Mouse (Mus musculus): ENCODE measurements around the gene Scarb1.

Scarb1 gene

DNA sequence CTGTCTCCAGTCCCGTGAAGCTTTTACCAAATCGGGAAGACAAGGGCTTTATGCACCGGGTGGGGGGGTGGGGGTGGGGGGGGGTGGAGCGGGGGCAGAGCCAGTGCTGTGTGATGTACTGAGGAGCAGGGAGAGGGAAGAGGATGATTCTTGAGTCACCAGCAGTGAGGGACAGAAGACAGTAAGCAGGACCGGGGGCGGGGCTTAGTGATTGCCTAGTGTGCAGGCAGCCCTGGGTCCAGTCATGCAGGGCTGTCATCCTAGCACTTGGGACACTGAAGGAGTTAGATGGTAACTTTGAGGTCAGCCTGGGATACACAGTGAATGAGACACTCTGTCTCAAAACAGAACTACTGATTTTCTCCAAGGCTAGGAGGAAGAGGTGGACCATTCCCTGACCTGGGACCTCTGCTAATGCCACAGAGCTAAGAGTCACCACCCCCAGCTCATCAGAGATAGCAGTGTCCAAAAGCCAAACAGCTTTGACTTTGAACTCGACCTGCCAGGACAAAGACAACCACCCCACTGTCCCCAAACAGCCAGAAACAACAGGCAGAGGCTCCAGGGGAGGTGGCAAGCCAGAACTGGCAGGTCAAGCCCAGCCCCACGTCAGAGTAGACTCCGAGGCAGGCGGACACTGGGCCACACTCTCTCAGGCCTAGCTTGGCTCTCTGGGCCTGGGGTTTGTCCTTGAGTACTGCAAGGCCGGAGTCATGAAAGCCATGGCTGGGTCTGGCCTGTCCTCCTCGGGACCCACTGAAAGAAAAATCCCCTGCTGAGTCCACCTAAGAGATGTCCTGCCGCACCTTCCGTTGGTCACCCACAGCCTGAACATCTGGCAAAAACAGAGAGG lies 35.4 kb downstream of the Scarb1 start:
- DNase-seq (ENCODE audit: low spot score), result no peak

DNA sequence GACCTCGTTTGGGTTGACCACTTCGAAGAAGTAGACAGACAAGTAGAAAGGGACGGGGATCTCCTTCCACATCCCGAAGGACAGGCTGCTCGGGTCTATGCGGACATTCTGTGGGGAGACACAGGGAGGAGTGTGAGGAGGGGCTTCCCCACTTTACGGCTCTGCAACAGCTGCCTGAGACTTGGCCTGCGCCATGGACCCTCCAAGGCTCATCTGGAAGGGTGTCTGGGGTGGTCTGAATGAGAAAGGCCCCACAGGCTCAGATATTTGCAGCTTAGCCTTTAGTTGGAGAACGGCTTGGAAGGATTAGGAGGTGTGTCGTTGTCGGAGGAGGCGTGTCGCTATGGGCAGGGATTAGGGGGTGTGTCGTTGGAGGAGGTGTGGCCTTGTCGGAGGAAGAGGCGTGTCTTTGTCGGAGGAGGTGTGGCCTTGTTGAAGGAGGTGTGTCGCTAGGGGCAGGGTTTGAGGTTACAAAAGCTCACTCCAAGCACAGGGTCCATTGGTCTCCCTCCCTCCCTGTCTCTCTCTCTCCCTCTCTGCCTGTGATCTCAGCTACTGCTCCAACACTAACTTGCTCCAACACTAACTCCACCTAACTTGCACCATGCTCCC lies 36.5 kb downstream of the Scarb1 start:
- DNase-seq (ENCODE audit: low spot score), result no peak

DNA sequence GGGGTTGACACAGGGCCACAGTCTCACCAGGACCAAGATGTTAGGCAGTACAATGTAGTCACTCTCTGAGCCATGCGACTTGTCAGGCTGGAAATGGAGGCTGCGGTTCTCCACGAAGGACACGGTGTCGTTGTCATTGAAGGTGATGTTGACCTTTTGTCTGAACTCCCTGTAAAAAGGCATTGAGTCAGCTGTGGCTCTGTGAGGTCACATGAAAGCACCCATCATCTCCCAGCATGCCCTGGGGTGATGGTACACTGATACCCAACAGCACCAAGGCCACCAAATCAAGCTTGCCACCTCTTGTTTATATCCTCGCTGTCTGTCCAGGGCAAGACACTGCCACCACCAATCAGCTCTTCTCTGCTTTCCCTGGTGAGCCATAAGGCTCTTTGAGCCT lies 37.8 kb downstream of the Scarb1 start:
- no peak for DNase-seq (ENCODE audit: low spot score)

DNA sequence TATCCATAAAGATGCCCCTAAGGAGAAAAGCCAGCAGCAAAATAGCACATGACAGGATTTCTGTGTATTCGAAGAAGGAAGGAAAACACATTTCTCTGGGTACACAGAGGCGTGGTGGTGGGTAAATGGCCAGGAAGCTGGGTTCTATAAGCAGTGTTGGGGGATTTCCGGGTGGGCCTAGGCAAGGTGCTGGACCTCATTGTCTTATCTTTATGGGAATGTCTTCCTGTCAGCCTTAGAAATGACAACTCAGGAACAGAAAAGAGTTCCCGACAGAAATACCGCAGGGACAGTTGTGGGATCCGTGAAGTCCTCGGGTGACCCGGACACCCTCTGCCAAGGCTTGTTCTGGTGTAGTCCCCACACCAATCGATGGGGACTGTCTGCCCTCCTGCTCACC lies 42.7 kb downstream of the Scarb1 start:
- DNase-seq (ENCODE audit: low spot score), result no peak

DNA sequence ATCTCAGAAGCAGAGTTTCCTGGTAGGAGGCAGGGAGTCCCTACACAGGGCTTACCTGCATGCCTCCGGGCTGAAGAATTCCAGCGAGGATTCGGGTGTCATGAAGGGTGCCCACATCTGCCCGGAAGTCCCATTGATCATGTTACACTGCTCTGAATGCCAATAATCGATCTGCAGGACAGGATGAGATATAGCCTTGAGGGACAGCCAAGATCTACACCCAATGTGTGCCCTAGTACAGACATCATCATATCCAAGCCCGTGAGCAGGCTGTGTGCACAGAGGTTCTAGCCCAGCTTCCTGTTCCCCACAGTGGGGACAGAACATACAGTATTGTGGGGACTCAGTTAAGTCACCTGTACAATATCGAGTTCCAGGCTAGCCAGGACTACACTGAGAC lies 43.7 kb downstream of the Scarb1 start:
- no peak for DNase-seq (ENCODE audit: low spot score)

DNA sequence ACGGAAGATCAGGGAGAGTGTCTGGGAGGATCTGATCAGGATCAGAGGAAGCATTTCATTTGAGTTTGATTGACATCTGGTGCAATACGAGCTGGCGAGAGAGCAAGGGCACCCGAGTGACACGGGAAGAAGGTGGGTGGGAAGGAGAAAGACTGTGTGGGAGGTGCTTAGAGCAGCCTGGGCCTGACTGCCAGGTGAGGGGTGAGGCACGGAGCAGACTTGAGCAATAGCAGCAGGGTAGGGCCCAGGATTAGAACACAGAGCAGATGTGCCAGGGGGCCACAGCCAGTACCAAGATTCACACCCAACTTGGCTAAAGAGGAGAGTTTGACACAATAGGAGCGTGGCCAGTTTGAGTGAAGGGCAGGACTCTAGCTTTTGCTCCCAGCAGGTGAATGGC lies 47.9 kb downstream of the Scarb1 start:
- no peak for DNase-seq (ENCODE audit: low spot score)

DNA sequence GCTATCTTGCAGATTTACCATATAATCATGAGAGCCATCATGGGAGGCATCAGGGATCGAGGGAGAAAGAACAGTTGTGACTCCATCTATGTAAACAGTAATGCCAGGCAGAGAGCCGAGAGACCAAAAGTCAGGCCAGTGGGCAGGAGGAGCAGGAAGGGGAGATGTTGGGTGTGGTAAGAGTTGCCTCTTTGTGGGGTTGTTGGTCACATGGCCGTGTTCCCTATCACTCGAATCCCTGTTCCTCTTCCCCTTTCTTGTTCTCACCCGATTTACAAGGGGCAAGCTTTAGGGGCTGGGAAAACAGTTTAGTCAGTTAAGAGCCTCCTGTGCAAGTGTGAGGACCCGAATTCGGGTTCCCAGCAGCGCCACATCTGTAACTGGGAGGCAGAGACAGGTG lies 49.0 kb downstream of the Scarb1 start:
- no peak for DNase-seq (ENCODE audit: low spot score)

DNA sequence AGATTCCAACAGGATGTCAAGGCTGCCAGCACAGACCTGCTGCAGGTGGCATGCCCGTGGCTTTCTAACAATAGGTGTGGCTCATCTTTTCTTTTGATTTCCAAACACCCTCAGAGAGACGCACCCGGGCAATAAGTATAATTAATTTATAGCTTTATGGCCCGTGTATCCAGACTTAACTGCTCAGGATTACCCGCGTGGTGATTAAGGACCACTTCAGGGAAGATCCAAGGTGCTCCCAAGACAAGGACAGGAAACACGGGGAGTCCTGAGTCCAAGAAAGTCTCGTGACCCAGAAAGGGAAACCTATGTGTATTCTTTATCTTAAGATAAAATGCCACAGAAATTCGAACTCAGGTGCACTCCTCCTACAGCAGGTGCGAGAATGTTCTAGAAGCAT lies 49.5 kb downstream of the Scarb1 start:
- DNase-seq (ENCODE audit: low spot score), result no peak

DNA sequence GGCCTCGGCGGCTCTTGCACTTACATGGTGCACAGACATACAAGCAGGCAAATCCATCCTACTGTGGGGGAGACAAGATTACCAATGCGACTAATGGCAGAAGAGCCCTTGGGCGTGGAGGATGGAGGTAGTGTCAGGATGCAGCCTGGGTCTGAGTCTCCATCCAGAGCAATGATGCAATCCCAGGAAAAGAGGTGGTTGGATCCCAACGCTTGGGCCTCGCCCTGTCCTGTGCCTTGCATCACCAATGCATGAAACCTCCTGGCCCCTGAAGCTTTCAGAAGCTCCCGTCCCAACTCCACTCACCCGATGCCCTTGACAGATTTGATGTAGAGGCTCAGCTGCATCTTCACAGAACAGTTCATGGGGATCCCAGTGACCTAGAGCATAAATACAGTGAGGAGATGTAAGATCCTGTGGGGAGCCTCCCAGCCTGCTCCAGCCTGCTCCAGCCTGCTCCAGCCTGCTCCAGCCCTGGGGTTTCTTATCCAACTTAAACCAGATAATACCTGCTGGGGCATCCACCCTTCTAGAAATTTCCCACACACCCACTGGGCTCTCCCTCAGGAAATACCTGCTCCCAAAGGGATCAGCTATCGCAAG lies 53.7 kb downstream of the Scarb1 start:
- no peak for DNase-seq (ENCODE audit: low spot score)

DNA sequence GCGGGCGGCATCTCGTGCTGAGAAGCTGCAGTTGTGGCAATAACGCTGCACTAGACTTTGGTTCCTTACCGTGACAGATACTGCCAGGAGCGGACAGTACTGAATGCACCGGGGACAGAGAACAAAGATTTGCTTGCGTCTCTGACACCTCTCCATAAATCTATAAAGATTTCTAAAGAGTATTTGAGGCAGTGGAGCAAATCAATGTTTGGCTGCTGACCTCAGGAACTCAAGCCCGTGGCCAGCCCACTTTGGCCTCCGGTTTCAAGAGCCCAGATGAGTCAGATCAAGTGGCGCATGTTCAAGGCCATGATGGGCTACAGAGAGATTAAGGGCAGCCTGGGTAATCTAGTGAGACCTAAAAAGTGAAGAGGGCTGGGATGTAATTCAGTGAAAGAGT lies 54.8 kb downstream of the Scarb1 start:
- DNase-seq (ENCODE audit: low spot score), result no peak

DNA sequence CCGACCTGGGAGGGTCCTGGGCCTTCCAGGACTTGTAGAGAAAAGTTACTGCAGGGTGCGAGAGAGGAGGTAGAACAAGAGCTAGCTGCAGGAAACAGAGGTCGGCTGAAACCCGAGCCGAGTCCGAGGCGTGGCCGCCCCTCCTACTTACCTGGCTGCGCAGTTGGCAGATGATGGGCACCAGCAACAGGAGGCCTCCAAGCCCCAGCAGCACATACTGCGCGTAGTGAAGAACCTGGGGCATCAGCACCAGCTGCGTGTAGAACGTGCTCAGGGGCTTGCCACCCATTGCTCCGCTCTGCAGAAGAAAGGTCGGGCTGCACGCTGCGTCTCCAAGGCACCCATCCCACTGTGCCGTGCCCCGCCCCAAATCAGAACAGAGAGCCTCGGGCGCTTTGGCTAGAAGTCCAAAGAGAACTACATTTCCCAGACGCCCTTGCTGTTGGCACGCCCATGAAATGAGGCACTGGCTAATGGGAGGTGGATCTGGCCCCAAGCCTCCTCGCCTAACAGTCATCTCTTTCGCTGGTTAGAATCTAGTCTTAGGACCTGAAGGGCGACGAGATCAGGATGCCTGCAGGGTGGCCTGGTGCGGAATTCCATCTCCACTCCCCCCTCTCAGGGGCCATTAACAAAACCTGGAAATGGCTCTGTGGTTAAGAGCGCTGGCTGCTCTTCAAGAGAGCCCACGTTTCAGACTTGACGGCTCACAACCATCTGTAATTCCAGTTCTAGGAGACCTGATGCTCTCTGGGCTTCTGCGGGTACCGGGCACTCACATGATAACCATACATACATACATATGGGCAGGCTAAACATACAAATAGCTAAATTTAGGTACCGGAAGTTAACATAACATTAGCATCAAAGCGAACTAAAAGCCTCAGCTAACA lies 56.9 kb downstream of the Scarb1 start:
- no peak for DNase-seq (ENCODE audit: low spot score)

DNA sequence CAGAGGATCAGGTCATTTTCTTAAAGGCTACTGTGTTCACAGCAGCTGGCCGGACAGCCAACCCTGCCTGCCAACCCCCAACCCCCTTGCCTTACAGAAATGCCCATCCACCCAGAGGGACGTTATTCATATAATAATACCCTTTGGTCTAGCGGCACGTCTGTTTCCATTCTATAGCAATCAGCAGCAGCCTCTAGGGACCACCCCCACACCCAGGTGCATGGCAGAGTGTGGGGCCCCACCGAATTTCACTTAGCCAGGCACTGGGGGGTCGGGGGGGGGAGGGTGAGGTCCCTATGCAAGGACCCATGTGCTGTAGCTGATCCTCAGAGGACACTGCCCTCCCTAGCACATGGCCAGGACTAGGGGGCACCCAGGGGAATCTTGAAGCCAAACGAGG lies 61.7 kb downstream of the Scarb1 start:
- DNase-seq (ENCODE audit: low spot score), result no peak

DNA sequence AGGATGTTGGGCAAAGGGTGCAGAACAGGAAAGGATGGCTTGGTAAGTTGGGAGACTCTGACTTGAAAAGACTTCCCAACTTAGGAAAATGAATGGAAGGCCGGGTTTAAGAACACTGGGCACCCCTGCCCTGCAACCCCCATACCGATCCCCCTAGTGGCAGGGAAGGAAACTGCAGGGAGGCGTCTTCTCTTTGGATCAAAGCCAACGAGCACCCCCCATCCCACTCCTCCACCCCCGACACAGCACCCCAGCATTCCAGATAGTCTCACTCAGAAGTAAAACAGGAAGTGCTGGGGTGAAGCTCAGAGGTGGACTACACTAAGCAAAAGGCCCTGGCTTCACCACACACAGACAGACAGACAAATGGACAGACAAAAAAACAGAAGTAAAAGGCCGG lies 62.6 kb downstream of the Scarb1 start:
- no peak for DNase-seq (ENCODE audit: low spot score)

DNA sequence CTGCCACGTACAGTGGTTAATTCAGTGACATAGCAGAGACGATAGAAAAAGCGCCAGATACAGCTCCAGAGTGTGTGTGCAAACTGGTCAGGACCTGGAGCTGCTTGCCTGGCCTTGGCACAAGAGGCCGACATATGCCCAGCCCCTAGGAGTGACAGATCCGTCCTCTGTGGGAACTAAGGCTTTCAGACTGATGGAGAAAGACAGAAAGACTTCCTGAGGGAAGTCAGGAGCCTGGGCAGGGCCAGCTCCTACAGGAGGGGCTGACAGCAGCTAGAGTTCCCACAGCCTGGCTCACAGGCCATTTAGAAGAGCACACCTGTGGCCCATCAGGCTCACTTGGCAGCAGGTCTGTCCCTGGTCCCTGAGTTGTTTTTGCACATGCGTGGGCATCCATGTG lies 63.6 kb downstream of the Scarb1 start:
- no peak for DNase-seq (ENCODE audit: low spot score)

DNA sequence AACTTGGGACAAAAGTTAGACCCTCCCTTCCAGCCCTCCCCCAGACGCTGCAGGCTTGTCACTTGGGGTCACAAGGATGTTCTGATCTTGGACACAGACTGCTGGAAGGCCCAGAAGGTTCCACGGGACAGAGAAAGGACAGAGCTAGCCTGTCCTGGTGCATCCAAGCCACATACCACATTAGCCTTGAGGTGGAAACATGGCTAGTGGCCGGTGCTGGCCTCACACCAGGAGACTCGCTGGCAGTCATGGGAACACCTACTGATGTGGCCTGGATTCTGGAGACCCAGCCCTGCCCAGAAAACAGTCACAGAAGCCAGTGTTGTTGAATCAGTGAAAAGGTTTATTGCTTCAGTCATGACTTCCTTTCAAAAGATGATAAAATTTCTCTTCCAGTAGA lies 64.1 kb downstream of the Scarb1 start:
- no peak for DNase-seq (ENCODE audit: low spot score)

DNA sequence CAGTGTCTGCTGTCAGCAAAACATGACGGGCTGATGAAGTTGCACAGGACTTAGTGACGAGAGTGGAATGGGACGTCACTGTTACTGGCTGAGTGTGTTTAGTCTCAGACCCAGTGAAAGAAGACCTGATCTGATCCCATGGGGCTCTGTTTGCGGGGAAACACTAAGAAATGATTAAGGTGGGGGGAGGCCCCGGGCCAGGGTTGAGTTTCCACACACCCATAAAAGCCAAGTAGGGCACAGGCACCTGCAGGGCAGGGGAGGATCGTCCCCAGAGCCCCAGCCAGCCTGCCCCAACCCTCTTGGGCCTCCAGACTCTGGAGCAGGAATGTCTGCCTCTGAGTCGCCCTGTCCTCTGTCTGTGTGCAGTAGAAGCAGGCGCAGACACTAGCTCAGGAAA lies 65.6 kb downstream of the Scarb1 start:
- peak; percentile 80 for DNase-seq (ENCODE audit: low spot score)

DNA sequence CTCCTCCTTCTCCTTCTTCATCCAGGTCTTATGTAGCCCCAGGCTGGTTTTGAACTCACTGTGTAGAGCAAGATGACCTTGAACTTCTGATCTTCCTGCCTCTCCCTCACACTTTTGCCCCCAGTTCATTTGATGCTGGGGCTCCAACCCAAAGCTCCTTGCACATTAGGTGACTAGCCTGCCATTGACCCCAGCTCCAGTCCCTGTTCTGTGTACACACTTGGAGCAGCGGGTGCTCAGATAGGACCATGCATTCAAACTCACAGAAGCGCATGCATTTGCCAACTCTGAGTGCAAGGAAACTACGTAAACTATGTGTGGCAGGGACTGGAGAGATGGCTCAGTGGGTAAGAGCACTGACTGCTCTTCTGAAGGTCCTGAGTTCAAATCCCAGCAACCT lies 66.1 kb downstream of the Scarb1 start:
- DNase-seq (ENCODE audit: low spot score), result peak; percentile 66

DNA sequence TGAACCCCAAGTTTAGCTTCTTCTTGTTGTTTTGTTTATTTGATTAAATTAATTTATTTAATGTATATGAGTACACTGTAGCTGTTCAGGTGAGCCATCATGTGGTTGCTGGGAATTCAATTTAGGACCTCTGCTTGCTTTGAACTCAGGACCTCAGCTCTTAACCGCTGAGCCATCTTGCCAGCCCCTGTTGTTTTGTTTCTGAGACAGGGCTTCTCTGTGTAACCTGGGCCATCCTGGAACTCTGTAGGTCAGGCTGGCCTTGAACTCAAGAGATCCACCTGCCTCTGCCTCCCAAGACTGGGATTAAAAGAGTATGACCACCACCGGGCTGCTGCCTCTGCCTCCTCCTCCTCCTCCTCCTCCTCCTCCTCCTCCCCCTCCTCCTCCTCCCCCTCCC lies 66.7 kb downstream of the Scarb1 start:
- DNase-seq (ENCODE audit: low spot score), result no peak

DNA sequence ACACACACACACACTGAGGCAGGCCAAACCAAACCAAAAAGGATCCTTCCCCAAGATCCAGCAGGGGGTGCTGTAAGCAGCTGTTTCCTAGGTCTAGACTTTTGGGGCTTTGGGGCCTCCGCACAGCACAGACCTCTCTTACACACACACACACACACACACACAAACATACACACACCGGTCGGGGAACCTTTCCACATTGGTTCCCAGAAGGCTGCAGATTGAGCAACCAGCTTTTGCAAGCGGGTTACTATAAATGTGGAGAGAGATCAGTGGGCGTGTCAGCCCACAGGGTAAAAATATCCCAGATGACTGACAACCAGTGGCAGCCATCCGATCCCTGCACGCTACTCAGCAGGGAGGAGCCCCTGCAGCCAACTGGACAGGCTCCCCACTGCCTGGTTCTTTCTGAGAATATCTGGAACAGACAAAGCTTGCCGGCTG lies 67.2 kb downstream of the Scarb1 start:
- peak; percentile 100 for DNase-seq (ENCODE audit: low spot score)

DNA sequence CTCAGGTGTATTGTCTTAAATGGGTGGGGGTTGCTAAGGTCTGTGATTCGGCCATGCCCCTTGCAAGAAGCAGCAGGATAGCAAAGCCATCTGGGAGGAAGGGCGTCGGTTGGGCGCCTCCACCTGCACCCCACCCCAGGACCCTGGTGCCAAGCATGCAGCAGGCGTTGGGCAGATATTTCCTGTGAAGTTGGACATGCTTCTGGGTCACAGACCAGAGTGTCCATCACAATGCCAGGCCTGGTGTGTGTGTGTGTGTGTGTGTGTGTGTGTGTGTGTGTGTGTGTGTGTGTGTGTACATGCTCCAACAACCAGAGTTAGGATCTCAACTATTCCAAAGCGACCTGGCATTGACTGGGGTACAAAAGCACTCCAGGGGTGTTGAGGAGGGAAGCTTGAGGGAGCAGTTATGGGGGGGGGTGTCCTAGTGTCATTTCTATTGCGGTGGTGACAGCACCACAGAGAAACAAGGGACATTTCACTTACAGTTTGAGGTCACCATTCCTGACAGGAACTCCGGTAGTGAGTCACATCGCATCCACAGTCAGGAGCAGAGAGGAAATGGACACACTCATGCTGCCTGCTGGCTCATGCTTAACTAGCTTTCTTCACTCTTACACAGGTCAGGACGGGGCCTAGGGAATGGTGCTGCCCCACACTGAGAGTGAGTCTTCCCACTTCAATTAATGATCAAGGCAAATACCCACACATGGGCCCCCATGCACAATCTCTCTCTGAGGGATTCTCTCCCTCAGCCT lies 68.5 kb downstream of the Scarb1 start:
- no peak for DNase-seq (ENCODE audit: low spot score)

DNA sequence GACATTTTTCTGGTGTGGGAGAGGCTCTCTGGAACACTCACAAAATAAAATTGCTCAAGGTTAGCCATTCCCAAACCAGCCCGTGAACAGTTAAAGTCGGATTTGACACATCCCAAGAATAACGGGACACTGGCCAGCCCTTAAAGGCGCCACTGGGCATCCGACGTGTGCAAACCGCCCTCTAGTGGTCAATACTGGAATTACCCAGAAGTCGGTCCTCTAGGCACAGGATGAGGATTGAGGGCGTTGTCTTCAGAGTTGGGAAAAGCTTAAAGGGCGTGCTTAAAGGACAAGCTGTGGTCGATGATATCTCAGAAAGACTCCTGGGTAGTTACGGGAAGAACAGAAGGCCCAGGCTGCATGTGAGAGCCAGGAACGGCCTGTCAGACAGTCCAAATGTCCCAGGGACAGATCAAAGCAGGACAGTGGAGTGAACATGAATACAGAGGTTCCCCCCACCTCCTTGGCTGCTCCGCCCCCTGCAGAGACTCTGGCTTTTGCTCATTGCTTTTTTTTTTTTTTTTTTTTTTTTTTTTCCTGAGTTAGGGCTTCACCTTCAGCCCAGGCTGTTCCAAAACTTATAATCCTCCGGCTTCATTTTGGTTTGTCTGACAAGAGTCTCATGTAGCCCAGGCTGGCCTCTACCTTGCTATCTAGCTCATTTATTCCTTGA lies 69.2 kb downstream of the Scarb1 start:
- DNase-seq (ENCODE audit: low spot score), result peak; percentile 96
